Mouse (Mus musculus) CH12.LX (cell line): ENCODE data around the gene Ntn1. TPM values are rescaled to one million over a fixed set of nuclear protein-coding genes. Genes with fewer than 3 reads are reported as not detected.

Experiments
- DNase-seq: peaks from one replicate; pipeline ENCODE4 v3.0.0-alpha.2; 2013; ENCODE audit errors: extremely low read depth
- H3K27ac ChIP-seq: 2 replicates; pipeline ENCODE4 v1.5.1; 2012; ENCODE audit warnings: low read depth, mild to moderate bottlenecking, control low read depth, moderate library complexity; ENCODE audit not compliant: insufficient read depth
- H3K27me3 ChIP-seq: replicated peaks from 2 replicates; pipeline ENCODE3; 2012; ENCODE audit warnings: inconsistent platforms
- H3K36me3 ChIP-seq, 2 experiments: replicated peaks in 1 of 2; 2 replicates each; pipeline versions ENCODE3 to v1.6.1; 2012; ENCODE audit warnings: inconsistent platforms in 1 of 2, low read length in 1 of 2, mild to moderate bottlenecking in 1 of 2, mixed read lengths in 1 of 2, moderate library complexity in 1 of 2; ENCODE audit not compliant: control insufficient read depth in 1 of 2, insufficient read depth in 1 of 2
- H3K4me1 ChIP-seq, 2 experiments: 2 replicates each; pipeline ENCODE4 v1.6.1; 2012; ENCODE audit warnings: inconsistent platforms in 1 of 2, moderate library complexity in 1 of 2; ENCODE audit not compliant: insufficient read depth in 2 of 2, control insufficient read depth in 1 of 2
- H3K4me2 ChIP-seq: 2 replicates; pipeline ENCODE4 v1.6.1; 2012; ENCODE audit warnings: low read depth, mild to moderate bottlenecking, control low read depth; ENCODE audit not compliant: poor library complexity, insufficient read depth, severe bottlenecking
- H3K4me3 ChIP-seq, 3 experiments: fragments of 150-350 bp in 1 of 3; sonication (generic) in 1 of 3; replicated peaks in 1 of 3; 2 replicates each; pipeline versions ENCODE3 to v1.5.1; 2011 to 2012; ENCODE audit warnings: low read depth in 2 of 3, low read length in 2 of 3, mild to moderate bottlenecking in 2 of 3, moderate library complexity in 2 of 3, control low read depth in 1 of 3, improper control_type of control experiment in 1 of 3, inconsistent platforms in 1 of 3, mixed read lengths in 1 of 3; ENCODE audit not compliant: poor library complexity in 1 of 3
- H3K79me2 ChIP-seq: replicated peaks from 2 replicates; pipeline ENCODE4 v1.6.1; 2012; ENCODE audit warnings: mild to moderate bottlenecking, moderate library complexity; ENCODE audit not compliant: control insufficient read depth, poor library complexity, insufficient read depth, severe bottlenecking; ENCODE audit errors: extremely low read depth
- H3K9ac ChIP-seq: 2 replicates; pipeline ENCODE4 v1.6.1; 2012; ENCODE audit warnings: low read depth, mild to moderate bottlenecking, control low read depth, moderate library complexity; ENCODE audit not compliant: insufficient read depth
- H3K9me3 ChIP-seq: replicated peaks from 2 replicates; pipeline ENCODE3; 2012; ENCODE audit warnings: low read length, inconsistent platforms, mixed read lengths
- BHLHE40 ChIP-seq: IDR thresholded peaks from 2 replicates; pipeline ENCODE4 v1.6.1; 2011; ENCODE audit warnings: mild to moderate bottlenecking, low read depth, low read length, improper control_type of control experiment
- CHD2 ChIP-seq: IDR thresholded peaks from 2 replicates; pipeline ENCODE4 v1.6.1; 2011; ENCODE audit warnings: low read length, improper control_type of control experiment
- CTCF ChIP-seq, 2 experiments: IDR thresholded peaks in 1 of 2; conservative IDR thresholded peaks in 1 of 2; 2 replicates each; pipeline ENCODE4 v1.5.1; 2011 to 2012; ENCODE audit warnings: low read depth in 2 of 2, low read length in 2 of 2, improper control_type of control experiment in 1 of 2, inconsistent platforms in 1 of 2, mild to moderate bottlenecking in 1 of 2, moderate library complexity in 1 of 2
- E2F4 ChIP-seq: IDR thresholded peaks from 2 replicates; pipeline ENCODE4 v1.6.1; 2011; ENCODE audit warnings: low read depth, low read length, improper control_type of control experiment; ENCODE audit not compliant: insufficient replicate concordance
- ELF1 ChIP-seq: IDR thresholded peaks from 2 replicates; pipeline ENCODE4 v1.6.1; 2014; ENCODE audit warnings: low read depth, mild to moderate bottlenecking, inconsistent platforms, low read length, improper control_type of control experiment
- ETS1 ChIP-seq: conservative IDR thresholded peaks from 2 replicates; pipeline ENCODE4 v1.6.1; 2012; ENCODE audit warnings: low read depth, mild to moderate bottlenecking, inconsistent platforms, low read length, improper control_type of control experiment, moderate library complexity
- HCFC1 ChIP-seq: IDR thresholded peaks from 2 replicates; pipeline ENCODE4 v1.6.1; 2012; ENCODE audit warnings: low read depth, mild to moderate bottlenecking, inconsistent platforms, low read length, improper control_type of control experiment
- JUN ChIP-seq: IDR thresholded peaks from 2 replicates; pipeline ENCODE4 v1.6.1; 2011; ENCODE audit warnings: low read depth, mild to moderate bottlenecking, low read length, improper control_type of control experiment, moderate library complexity; ENCODE audit not compliant: insufficient read depth
- KAT2A ChIP-seq: IDR thresholded peaks from 2 replicates; pipeline ENCODE4 v1.6.1; 2012; ENCODE audit warnings: low read length, improper control_type of control experiment, inconsistent platforms; ENCODE audit not compliant: insufficient replicate concordance
- MAFK ChIP-seq: IDR thresholded peaks from 2 replicates; pipeline ENCODE4 v1.6.1; 2011; ENCODE audit warnings: low read length, improper control_type of control experiment; ENCODE audit not compliant: insufficient replicate concordance
- MAX ChIP-seq: IDR thresholded peaks from 2 replicates; pipeline ENCODE4 v1.6.1; 2011; ENCODE audit warnings: low read length, improper control_type of control experiment
- MAZ ChIP-seq: IDR thresholded peaks from 2 replicates; pipeline ENCODE4 v1.6.1; 2012; ENCODE audit warnings: low read depth, mild to moderate bottlenecking, inconsistent platforms, low read length, improper control_type of control experiment, moderate library complexity
- MEF2A ChIP-seq: IDR thresholded peaks from 2 replicates; pipeline ENCODE4 v1.6.1; 2014; ENCODE audit warnings: low read depth, mild to moderate bottlenecking, inconsistent platforms, low read length, improper control_type of control experiment, borderline replicate concordance
- MXI1 ChIP-seq: IDR thresholded peaks from 2 replicates; pipeline ENCODE4 v1.6.1; 2011; ENCODE audit warnings: mild to moderate bottlenecking, low read depth, low read length, improper control_type of control experiment
- MYC ChIP-seq: IDR thresholded peaks from 2 replicates; pipeline ENCODE4 v1.6.1; 2011; ENCODE audit warnings: low read depth, mild to moderate bottlenecking, improper control_type of control experiment, low read length
- NELFE ChIP-seq: IDR thresholded peaks from 2 replicates; pipeline ENCODE4 v1.6.1; 2011; ENCODE audit warnings: low read depth, low read length, improper control_type of control experiment
- NRF1 ChIP-seq: IDR thresholded peaks from 2 replicates; pipeline ENCODE4 v1.6.1; 2014; ENCODE audit warnings: low read depth, mild to moderate bottlenecking, inconsistent platforms, low read length, improper control_type of control experiment, moderate library complexity
- POLR2A ChIP-seq: IDR thresholded peaks from 2 replicates; pipeline ENCODE4 v1.6.1; 2011; ENCODE audit warnings: low read depth, mild to moderate bottlenecking, improper control_type of control experiment, low read length
- POLR2AphosphoS2 ChIP-seq: IDR thresholded peaks from 2 replicates; pipeline ENCODE4 v1.6.1; 2011; ENCODE audit warnings: low read depth, low read length, improper control_type of control experiment
- RAD21 ChIP-seq: IDR thresholded peaks from 2 replicates; pipeline ENCODE4 v1.6.1; 2011; ENCODE audit warnings: low read depth, mild to moderate bottlenecking, low read length, improper control_type of control experiment, moderate library complexity
- RCOR1 ChIP-seq: conservative IDR thresholded peaks from 2 replicates; pipeline ENCODE4 v1.6.1; 2012; ENCODE audit warnings: low read depth, mild to moderate bottlenecking, inconsistent platforms, low read length, improper control_type of control experiment
- SIN3A ChIP-seq: IDR thresholded peaks from 2 replicates; pipeline ENCODE4 v1.6.1; 2012; ENCODE audit warnings: low read length, improper control_type of control experiment, inconsistent platforms
- SMC3 ChIP-seq: IDR thresholded peaks from 2 replicates; pipeline ENCODE4 v1.6.1; 2011; ENCODE audit warnings: low read depth, low read length, improper control_type of control experiment
- UBTF ChIP-seq: IDR thresholded peaks from 2 replicates; pipeline ENCODE4 v1.6.1; 2012; ENCODE audit warnings: low read depth, mild to moderate bottlenecking, inconsistent platforms, low read length, improper control_type of control experiment, moderate library complexity
- USF1 ChIP-seq: IDR thresholded peaks from 2 replicates; pipeline ENCODE4 v1.6.1; 2014; ENCODE audit warnings: low read depth, mild to moderate bottlenecking, inconsistent platforms, low read length, improper control_type of control experiment
- ZC3H11A ChIP-seq: IDR thresholded peaks from 2 replicates; pipeline ENCODE4 v1.6.1; 2012; ENCODE audit warnings: low read depth, mild to moderate bottlenecking, inconsistent platforms, low read length, improper control_type of control experiment
- dilution Hi-C: fragments of 300-500 bp; cut with MboI; formaldehyde crosslinking; loops from 2 replicates; pipeline ENCODE4 v1.14.3; 2020; ENCODE audit warnings: low sequenced_read_pairs; ENCODE audit not compliant: extremely low pct_unique_long_range_greater_than_20kb, extremely low pct_ligation_motif_present
- in situ Hi-C: fragments of 300-500 bp; cut with MboI; formaldehyde crosslinking; loops from 3 replicates; pipeline ENCODE4 v1.14.3; 2019; ENCODE audit warnings: low sequenced_read_pairs, low pct_ligation_motif_present, low pct_unique_long_range_greater_than_20kb, mixed read lengths
- polyA plus RNA-seq: library from polyadenylated mRNA; unstranded; fragments of >175 nt; gene quantifications from 2 replicates; pipeline ENCODE4 v1.2.1, GENCODE M21; 2012; ENCODE audit warnings: low read depth; ENCODE audit not compliant: insufficient read length
- total RNA-seq, 2 experiments: library from RNA; depleted of rRNA; stranded (reverse); fragments of 300-350 nt in 1 of 2; fragments of >200 nt in 1 of 2; gene quantifications; 2 replicates each; pipeline ENCODE4 v1.2.3; 2012 to 2014

Gene Ntn1
- total and polyA plus RNA-seq, 3 experiments: 0.54 to 1.2 (median 0.59) TPM

DNA sequence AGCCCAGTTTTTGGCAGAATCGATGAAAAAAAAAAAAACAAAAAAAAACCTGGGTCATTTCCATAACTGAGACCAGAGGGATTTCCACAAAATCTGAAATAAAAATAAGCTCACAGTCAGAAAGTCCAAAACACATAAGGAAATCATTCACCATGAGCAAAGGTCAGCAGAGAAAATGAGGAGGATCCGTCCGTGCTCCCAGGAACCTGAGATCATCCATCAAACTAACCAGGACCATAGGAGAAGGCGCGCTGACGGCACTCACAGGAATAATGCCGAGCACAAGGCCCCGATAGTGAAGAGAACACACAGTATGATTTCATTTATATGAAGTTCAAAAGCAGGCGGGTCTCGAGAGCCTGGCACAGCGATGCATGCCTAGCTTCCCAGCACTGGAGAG, 29.0 kb downstream of the Ntn1 start:
- no peak for TF ChIP-seq POLR2A
- no peak for TF ChIP-seq USF1
- no peak for TF ChIP-seq UBTF
- no peak for TF ChIP-seq CHD2
- TF ChIP-seq MAX: no peak
- no peak for TF ChIP-seq NRF1
- TF ChIP-seq MEF2A: no peak
- TF ChIP-seq ELF1: no peak
- TF ChIP-seq MAZ: no peak
- TF ChIP-seq SIN3A: no peak
- no peak for TF ChIP-seq POLR2AphosphoS2
- H3K9ac ChIP-seq: no peak overlapping the region
- H3K79me2 ChIP-seq: no peaks in the 10 kb centered on the region
- no peak for DNase-seq
- no peaks in the 10 kb centered on the region for H3K27me3 ChIP-seq
- no peak overlapping the region for H3K4me3 ChIP-seq
- in situ Hi-C loops: no loop called here
- H3K4me2 ChIP-seq: no peak overlapping the region
- dilution Hi-C loops: no loop called here
- H3K36me3 ChIP-seq: no peaks in the 10 kb centered on the region
- no peak overlapping the region for H3K27ac ChIP-seq
- no peaks in the 10 kb centered on the region for H3K4me1 ChIP-seq
- no peaks in the 10 kb centered on the region for H3K9me3 ChIP-seq

DNA sequence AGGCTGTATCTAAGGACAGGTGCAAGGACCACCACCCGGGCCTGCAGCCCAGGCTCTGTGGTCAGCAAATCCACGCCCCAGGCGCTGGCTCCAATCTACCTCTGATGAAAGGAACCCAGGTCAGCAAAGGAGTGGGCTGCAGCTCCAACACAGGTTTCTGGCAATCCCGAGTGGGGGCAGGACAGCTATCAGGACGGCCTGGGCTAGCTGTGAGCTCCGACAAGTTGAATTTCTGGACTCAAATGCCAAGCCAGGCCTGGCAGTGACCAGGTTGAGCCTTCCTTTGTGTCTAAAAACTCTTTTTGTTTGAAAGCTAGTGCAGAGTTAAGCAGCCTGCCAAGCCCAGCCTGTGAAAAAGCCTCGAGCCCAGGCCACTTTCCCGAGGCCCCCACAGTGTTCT, 43.7 kb downstream of the Ntn1 start:
- Histone ChIP-seq H3K4me1 (no peaks in the 10 kb centered on the region), H3K4me3 (no peak overlapping the region), H3K27ac (no peak overlapping the region), H3K9me3 (peaks cover 4% of the 10 kb centered on the region), H3K79me2 (no peaks in the 10 kb centered on the region), H3K4me2 (no peak overlapping the region), H3K9ac (no peak overlapping the region), H3K36me3 (no peaks in the 10 kb centered on the region), H3K27me3 (no peaks in the 10 kb centered on the region)
- TF ChIP-seq ETS1 (no peak), CTCF (conservative IDR thresholded peaks at IDR 0.05 in 1 of 2, IDR thresholded peaks at IDR 0.05 in 1 of 2; ENCODE audit: low read depth in 2 of 2, low read length in 2 of 2) (no peak), KAT2A (no peak), RAD21 (no peak), MAZ (no peak), ZC3H11A (no peak), MAFK (no peak), MAX (no peak), E2F4 (no peak), NELFE (no peak), SMC3 (no peak), HCFC1 (no peak), RCOR1 (no peak), BHLHE40 (no peak), MXI1 (no peak), JUN (no peak), MYC (no peak)
- in situ Hi-C loops (no loop called here), dilution Hi-C loops (no loop called here)
- DNase-seq: no peak
